Mouse (Mus musculus) CH12.LX (cell line): ENCODE results near the gene Galnt14. TPM values are rescaled to one million over a fixed set of nuclear protein-coding genes. Genes with fewer than 3 reads are reported as not detected.

Source experiments
- DNase-seq: peaks from one replicate; pipeline ENCODE4 v3.0.0-alpha.2; 2013; ENCODE audit errors: extremely low read depth
- H3K27ac ChIP-seq: 2 replicates; pipeline ENCODE4 v1.5.1; 2012; ENCODE audit warnings: low read depth, mild to moderate bottlenecking, control low read depth, moderate library complexity; ENCODE audit not compliant: insufficient read depth
- H3K27me3 ChIP-seq: replicated peaks from 2 replicates; pipeline ENCODE3; 2012; ENCODE audit warnings: inconsistent platforms
- H3K36me3 ChIP-seq, 2 experiments: replicated peaks in 1 of 2; 2 replicates each; pipeline versions ENCODE3 to v1.6.1; 2012; ENCODE audit warnings: inconsistent platforms in 1 of 2, low read length in 1 of 2, mild to moderate bottlenecking in 1 of 2, mixed read lengths in 1 of 2, moderate library complexity in 1 of 2; ENCODE audit not compliant: control insufficient read depth in 1 of 2, insufficient read depth in 1 of 2
- H3K4me1 ChIP-seq, 2 experiments: 2 replicates each; pipeline ENCODE4 v1.6.1; 2012; ENCODE audit warnings: inconsistent platforms in 1 of 2, moderate library complexity in 1 of 2; ENCODE audit not compliant: insufficient read depth in 2 of 2, control insufficient read depth in 1 of 2
- H3K4me2 ChIP-seq: 2 replicates; pipeline ENCODE4 v1.6.1; 2012; ENCODE audit warnings: low read depth, mild to moderate bottlenecking, control low read depth; ENCODE audit not compliant: poor library complexity, insufficient read depth, severe bottlenecking
- H3K4me3 ChIP-seq, 3 experiments: fragments of 150-350 bp in 1 of 3; sonication (generic) in 1 of 3; replicated peaks in 1 of 3; 2 replicates each; pipeline versions ENCODE3 to v1.5.1; 2011 to 2012; ENCODE audit warnings: low read depth in 2 of 3, low read length in 2 of 3, mild to moderate bottlenecking in 2 of 3, moderate library complexity in 2 of 3, control low read depth in 1 of 3, improper control_type of control experiment in 1 of 3, inconsistent platforms in 1 of 3, mixed read lengths in 1 of 3; ENCODE audit not compliant: poor library complexity in 1 of 3
- H3K79me2 ChIP-seq: replicated peaks from 2 replicates; pipeline ENCODE4 v1.6.1; 2012; ENCODE audit warnings: mild to moderate bottlenecking, moderate library complexity; ENCODE audit not compliant: control insufficient read depth, poor library complexity, insufficient read depth, severe bottlenecking; ENCODE audit errors: extremely low read depth
- H3K9ac ChIP-seq: 2 replicates; pipeline ENCODE4 v1.6.1; 2012; ENCODE audit warnings: low read depth, mild to moderate bottlenecking, control low read depth, moderate library complexity; ENCODE audit not compliant: insufficient read depth
- H3K9me3 ChIP-seq: replicated peaks from 2 replicates; pipeline ENCODE3; 2012; ENCODE audit warnings: low read length, inconsistent platforms, mixed read lengths
- BHLHE40 ChIP-seq: IDR thresholded peaks from 2 replicates; pipeline ENCODE4 v1.6.1; 2011; ENCODE audit warnings: mild to moderate bottlenecking, low read depth, low read length, improper control_type of control experiment
- CHD1 ChIP-seq: IDR thresholded peaks from 2 replicates; pipeline ENCODE4 v1.6.1; 2012; ENCODE audit warnings: low read depth, low read length, improper control_type of control experiment, inconsistent platforms
- CTCF ChIP-seq, 2 experiments: IDR thresholded peaks in 1 of 2; conservative IDR thresholded peaks in 1 of 2; 2 replicates each; pipeline ENCODE4 v1.5.1; 2011 to 2012; ENCODE audit warnings: low read depth in 2 of 2, low read length in 2 of 2, improper control_type of control experiment in 1 of 2, inconsistent platforms in 1 of 2, mild to moderate bottlenecking in 1 of 2, moderate library complexity in 1 of 2
- E2F4 ChIP-seq: IDR thresholded peaks from 2 replicates; pipeline ENCODE4 v1.6.1; 2011; ENCODE audit warnings: low read depth, low read length, improper control_type of control experiment; ENCODE audit not compliant: insufficient replicate concordance
- ELF1 ChIP-seq: IDR thresholded peaks from 2 replicates; pipeline ENCODE4 v1.6.1; 2014; ENCODE audit warnings: low read depth, mild to moderate bottlenecking, inconsistent platforms, low read length, improper control_type of control experiment
- EP300 ChIP-seq: IDR thresholded peaks from 2 replicates; pipeline ENCODE4 v1.6.1; 2011; ENCODE audit warnings: low read length, improper control_type of control experiment
- ETS1 ChIP-seq: conservative IDR thresholded peaks from 2 replicates; pipeline ENCODE4 v1.6.1; 2012; ENCODE audit warnings: low read depth, mild to moderate bottlenecking, inconsistent platforms, low read length, improper control_type of control experiment, moderate library complexity
- HCFC1 ChIP-seq: IDR thresholded peaks from 2 replicates; pipeline ENCODE4 v1.6.1; 2012; ENCODE audit warnings: low read depth, mild to moderate bottlenecking, inconsistent platforms, low read length, improper control_type of control experiment
- IRF4 ChIP-seq: IDR thresholded peaks from 2 replicates; pipeline ENCODE4 v1.6.1; 2014; ENCODE audit warnings: low read depth, mild to moderate bottlenecking, inconsistent platforms, low read length, improper control_type of control experiment
- JUND ChIP-seq: conservative IDR thresholded peaks from 2 replicates; pipeline ENCODE4 v1.6.1; 2011; ENCODE audit warnings: low read depth, low read length, improper control_type of control experiment
- MAX ChIP-seq: IDR thresholded peaks from 2 replicates; pipeline ENCODE4 v1.6.1; 2011; ENCODE audit warnings: low read length, improper control_type of control experiment
- MAZ ChIP-seq: IDR thresholded peaks from 2 replicates; pipeline ENCODE4 v1.6.1; 2012; ENCODE audit warnings: low read depth, mild to moderate bottlenecking, inconsistent platforms, low read length, improper control_type of control experiment, moderate library complexity
- MXI1 ChIP-seq: IDR thresholded peaks from 2 replicates; pipeline ENCODE4 v1.6.1; 2011; ENCODE audit warnings: mild to moderate bottlenecking, low read depth, low read length, improper control_type of control experiment
- MYC ChIP-seq: IDR thresholded peaks from 2 replicates; pipeline ENCODE4 v1.6.1; 2011; ENCODE audit warnings: low read depth, mild to moderate bottlenecking, improper control_type of control experiment, low read length
- NELFE ChIP-seq: IDR thresholded peaks from 2 replicates; pipeline ENCODE4 v1.6.1; 2011; ENCODE audit warnings: low read depth, low read length, improper control_type of control experiment
- POLR2AphosphoS2 ChIP-seq: IDR thresholded peaks from 2 replicates; pipeline ENCODE4 v1.6.1; 2011; ENCODE audit warnings: low read depth, low read length, improper control_type of control experiment
- RAD21 ChIP-seq: IDR thresholded peaks from 2 replicates; pipeline ENCODE4 v1.6.1; 2011; ENCODE audit warnings: low read depth, mild to moderate bottlenecking, low read length, improper control_type of control experiment, moderate library complexity
- SMC3 ChIP-seq: IDR thresholded peaks from 2 replicates; pipeline ENCODE4 v1.6.1; 2011; ENCODE audit warnings: low read depth, low read length, improper control_type of control experiment
- TBP ChIP-seq: conservative IDR thresholded peaks from 2 replicates; pipeline ENCODE4 v1.6.1; 2011; ENCODE audit warnings: low read depth, low read length, improper control_type of control experiment
- TCF12 ChIP-seq: IDR thresholded peaks from 2 replicates; pipeline ENCODE4 v1.6.1; 2014; ENCODE audit warnings: low read depth, mild to moderate bottlenecking, inconsistent platforms, low read length, improper control_type of control experiment
- UBTF ChIP-seq: IDR thresholded peaks from 2 replicates; pipeline ENCODE4 v1.6.1; 2012; ENCODE audit warnings: low read depth, mild to moderate bottlenecking, inconsistent platforms, low read length, improper control_type of control experiment, moderate library complexity
- ZC3H11A ChIP-seq: IDR thresholded peaks from 2 replicates; pipeline ENCODE4 v1.6.1; 2012; ENCODE audit warnings: low read depth, mild to moderate bottlenecking, inconsistent platforms, low read length, improper control_type of control experiment
- ZNF384 ChIP-seq: IDR thresholded peaks from 2 replicates; pipeline ENCODE4 v1.6.1; 2012; ENCODE audit warnings: low read depth, low read length, improper control_type of control experiment, inconsistent platforms
- dilution Hi-C: fragments of 300-500 bp; cut with MboI; formaldehyde crosslinking; loops from 2 replicates; pipeline ENCODE4 v1.14.3; 2020; ENCODE audit warnings: low sequenced_read_pairs; ENCODE audit not compliant: extremely low pct_unique_long_range_greater_than_20kb, extremely low pct_ligation_motif_present
- in situ Hi-C: fragments of 300-500 bp; cut with MboI; formaldehyde crosslinking; loops from 3 replicates; pipeline ENCODE4 v1.14.3; 2019; ENCODE audit warnings: low sequenced_read_pairs, low pct_ligation_motif_present, low pct_unique_long_range_greater_than_20kb, mixed read lengths
- polyA plus RNA-seq: library from polyadenylated mRNA; unstranded; fragments of >175 nt; gene quantifications from 2 replicates; pipeline ENCODE4 v1.2.1, GENCODE M21; 2012; ENCODE audit warnings: low read depth; ENCODE audit not compliant: insufficient read length
- total RNA-seq, 2 experiments: library from RNA; depleted of rRNA; stranded (reverse); fragments of 300-350 nt in 1 of 2; fragments of >200 nt in 1 of 2; gene quantifications; 2 replicates each; pipeline ENCODE4 v1.2.3; 2012 to 2014

Gene Galnt14
- total and polyA plus RNA-seq, 3 experiments, result 1.0 to 5.8 (median 2.4) TPM

DNA sequence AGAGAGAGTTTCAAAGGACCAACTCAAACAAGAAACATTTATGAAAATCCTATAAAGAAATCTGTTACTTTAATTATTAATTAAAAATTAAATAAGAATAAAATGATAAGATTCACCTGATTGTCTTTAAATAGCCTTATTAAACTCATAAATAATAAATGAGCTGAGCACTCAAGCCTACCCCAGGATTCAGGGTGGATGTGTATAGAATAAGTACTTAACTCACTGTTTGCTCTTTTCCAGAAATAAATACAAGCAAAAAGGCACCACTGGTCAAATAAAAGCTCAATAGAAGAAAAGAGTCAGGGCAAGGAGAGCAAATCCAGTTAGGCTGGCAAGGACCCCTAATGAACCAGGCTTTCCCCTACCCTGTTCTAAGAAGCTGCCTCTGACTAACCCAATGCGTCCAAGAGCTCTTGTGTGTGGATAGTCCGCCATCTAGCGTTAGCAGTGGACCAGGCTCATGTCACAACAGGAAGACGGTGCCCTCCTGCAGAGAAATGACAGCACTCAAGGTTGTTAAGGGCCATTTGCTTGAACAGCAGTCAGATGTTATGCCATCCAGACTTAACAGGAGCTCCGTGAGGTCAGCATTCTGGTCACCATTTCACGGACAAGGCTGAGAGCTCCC is 33.5 kb upstream of the Galnt14 start (continued):
- TF ChIP-seq MYC, result peak; percentile 55; the same call in 1 of the 2 replicates

DNA sequence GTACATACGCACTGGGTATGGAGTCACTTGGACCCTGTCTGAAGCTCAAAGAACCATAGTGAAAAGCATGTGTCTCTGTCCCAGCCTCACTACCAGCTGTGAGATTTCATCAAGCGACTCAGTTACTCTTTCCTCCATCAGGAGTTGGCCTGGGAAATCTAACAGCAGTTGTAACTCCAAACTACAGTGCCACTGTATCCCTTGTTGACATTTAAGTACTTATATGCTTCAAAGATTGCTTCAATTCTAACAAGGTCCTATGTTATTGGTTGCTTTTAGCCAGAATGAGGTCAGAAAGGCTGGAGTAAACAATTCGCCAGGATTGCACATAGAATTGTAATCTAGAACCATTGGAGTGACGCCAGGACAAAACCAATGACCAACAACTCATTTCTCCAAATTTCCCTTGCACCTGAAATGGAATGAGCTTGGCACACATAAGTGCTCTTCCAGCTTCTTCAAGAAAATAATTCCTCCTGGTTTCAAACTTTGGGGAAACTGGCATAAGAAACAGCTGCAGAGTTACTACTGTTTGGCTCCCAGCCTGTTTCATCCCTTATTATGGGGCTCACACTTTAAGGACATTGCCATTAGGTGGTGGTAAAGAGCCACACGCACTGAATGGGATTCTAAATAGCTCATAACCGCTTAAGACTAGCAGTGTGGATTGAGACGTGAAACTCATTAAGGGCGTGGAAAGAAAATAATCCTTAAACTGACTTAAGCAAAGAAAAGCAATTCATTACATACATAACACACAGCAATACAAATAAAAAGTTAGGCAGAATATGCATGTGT is 13.8 kb upstream of the Galnt14 start:
- Histone ChIP-seq H3K79me2 (no peaks in the 10 kb centered on the region), H3K9me3 (no peaks in the 10 kb centered on the region), H3K9ac (no peak overlapping the region; the same call in 1 of the 2 replicates), H3K27me3 (no peaks in the 10 kb centered on the region), H3K4me1 (peaks cover 2 to 16% of the 10 kb centered on the region in 2 experiments; a peak in 3 of 4 replicates), H3K4me2 (no peak overlapping the region), H3K27ac (no peak overlapping the region), H3K36me3 (no peaks in the 10 kb centered on the region), H3K4me3 (no peak overlapping the region)
- TF ChIP-seq CHD1 (no peak), RAD21 (peak; percentile 75), SMC3 (peak; percentile 77), POLR2AphosphoS2 (no peak), NELFE (0 out of 2 replicates have a peak, but pooled peaks have one; percentile 24), ZC3H11A (peak; percentile 8; the same call in 1 of the 2 replicates), CTCF (conservative IDR thresholded peaks at IDR 0.05 in 1 of 2, IDR thresholded peaks at IDR 0.05 in 1 of 2; ENCODE audit: low read depth in 2 of 2, low read length in 2 of 2) (peak; percentile 7 to 79; a peak in 2 of 4 replicates), IRF4 (peak; percentile 28; the same call in 1 of the 2 replicates), ELF1 (no peak)
- DNase-seq, result peak; percentile 21
- dilution Hi-C loops, result no loop called here
- in situ Hi-C loops, result loop anchor here (10.0 kb wide), 1 partner anchor 149 kb away; no protein-coding TSS in a partner anchor

DNA sequence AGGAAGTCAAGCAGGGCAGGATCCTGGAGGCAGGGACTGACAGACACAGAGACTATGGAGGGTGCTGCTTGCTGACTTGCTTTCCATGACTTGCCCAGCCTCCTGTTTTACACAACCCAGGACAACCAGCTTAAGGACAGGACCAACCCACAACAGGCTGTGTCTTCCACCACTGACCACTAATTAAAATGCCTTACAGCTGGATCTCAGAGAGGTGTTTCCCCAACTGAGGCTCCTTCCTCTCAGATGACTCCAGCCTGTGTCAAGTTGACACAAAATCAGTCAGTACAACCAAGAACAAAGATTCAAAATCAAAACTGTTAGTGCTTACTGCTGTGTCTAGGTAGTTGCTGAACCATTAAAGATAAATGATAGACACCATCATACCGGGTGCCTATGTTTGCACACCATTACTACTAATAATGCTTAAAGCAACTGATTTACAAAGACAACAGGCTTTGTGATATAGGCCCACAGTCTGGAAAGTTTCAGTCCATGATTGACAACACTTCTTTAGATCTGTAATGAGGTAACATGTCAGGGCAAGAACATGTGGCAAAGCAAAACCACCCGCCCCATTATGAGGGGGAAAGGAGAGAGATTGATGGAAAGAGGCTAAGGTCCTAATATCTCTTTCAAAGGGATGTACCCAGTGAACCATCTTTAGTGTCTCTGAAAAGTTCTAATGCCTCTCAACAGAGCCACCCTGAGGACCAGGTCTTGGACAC is 8.9 kb upstream of the Galnt14 start:
- dilution Hi-C loops, result no loop called here
- H3K27me3 ChIP-seq, result no peaks in the 10 kb centered on the region
- H3K4me2 ChIP-seq, result peak overlapping the region; percentile 32
- H3K36me3 ChIP-seq, result no peaks in the 10 kb centered on the region
- H3K4me3 ChIP-seq, result no peak overlapping the region
- H3K27ac ChIP-seq, result peak overlapping the region; percentile 86
- TF ChIP-seq MAZ, result 0 out of 2 replicates have a peak, but pooled peaks have one; percentile 33
- TF ChIP-seq POLR2AphosphoS2, result no peak
- peak; percentile 70; the same call in 1 of the 2 replicates for TF ChIP-seq CHD1
- TF ChIP-seq TCF12, result no peak; the same call in 1 of the 2 replicates
- no peak for TF ChIP-seq TBP
- TF ChIP-seq JUND, result no peak
- no peak for TF ChIP-seq CTCF (conservative IDR thresholded peaks at IDR 0.05 in 1 of 2, IDR thresholded peaks at IDR 0.05 in 1 of 2; ENCODE audit: low read depth in 2 of 2, low read length in 2 of 2)
- TF ChIP-seq EP300, result peak; percentile 75
- no peak for TF ChIP-seq HCFC1
- TF ChIP-seq IRF4, result peak; percentile 77
- no peak; the same call in 1 of the 2 replicates for TF ChIP-seq BHLHE40
- 0 out of 2 replicates have a peak, but pooled peaks have one; percentile 48 for TF ChIP-seq MXI1
- no peak for TF ChIP-seq ZNF384
- peak; percentile 60; the same call in 1 of the 2 replicates for TF ChIP-seq ETS1
- TF ChIP-seq UBTF, result no peak
- TF ChIP-seq MAX, result no peak
- TF ChIP-seq E2F4, result no peak
- TF ChIP-seq, all 38 proteins: peak for 6
- peaks cover 25 to 64% of the 10 kb centered on the region in 2 experiments for H3K4me1 ChIP-seq
- peak; percentile 56 for DNase-seq
- H3K79me2 ChIP-seq, result no peaks in the 10 kb centered on the region
- no peaks in the 10 kb centered on the region for H3K9me3 ChIP-seq
- in situ Hi-C loops, result no loop called here
- no peak overlapping the region for H3K9ac ChIP-seq
